Mouse (Mus musculus) kidney, postnatal 0 days (tissue): Measurements from ENCODE around the gene Tiam1. TPM values are rescaled to one million over a fixed set of nuclear protein-coding genes. Genes with fewer than 3 reads are reported as not detected.

Experiments
- ATAC-seq: fragments of 200-750 bp; cut with Nextera tagmentation; replicated peaks from 2 replicates; pipeline ENCODE4 v1.8.0; 2017; ENCODE audit warnings: low read depth, moderate number of reproducible peaks, moderate TSS enrichment, moderate library complexity; ENCODE audit not compliant: low FRiP score
- DNase-seq: peaks from one replicate; pipeline ENCODE4 v3.0.0-alpha.2; 2016; ENCODE audit warnings: low spot score
- H3K27ac ChIP-seq: fragments of 300-500 bp; sonication (generic); 2 replicates; pipeline ENCODE4 v1.5.1; 2014; ENCODE audit warnings: mild to moderate bottlenecking
- H3K27me3 ChIP-seq: fragments of 300-500 bp; sonication (generic); 2 replicates; pipeline ENCODE4 v1.6.1; 2014; ENCODE audit warnings: low read length, mixed read lengths; ENCODE audit not compliant: insufficient read depth
- H3K36me3 ChIP-seq: fragments of 300-500 bp; sonication (generic); 2 replicates; pipeline ENCODE4 v1.6.1; 2014; ENCODE audit warnings: low read length, mixed read lengths; ENCODE audit not compliant: insufficient read depth
- H3K4me1 ChIP-seq: fragments of 300-500 bp; sonication (generic); replicated peaks from 2 replicates; pipeline ENCODE4 v1.6.1; 2014; ENCODE audit warnings: antibody characterized with exemption, low read length, mixed read lengths; ENCODE audit not compliant: insufficient read depth
- H3K4me2 ChIP-seq: fragments of 300-500 bp; sonication (generic); 2 replicates; pipeline ENCODE4 v1.6.1; 2014; ENCODE audit warnings: mild to moderate bottlenecking, low read length, moderate library complexity, mixed read lengths
- H3K4me3 ChIP-seq: fragments of 300-500 bp; sonication (generic); replicated peaks from 2 replicates; pipeline ENCODE4 v1.5.1; 2014; ENCODE audit warnings: low read depth, low read length
- H3K9ac ChIP-seq: fragments of 300-500 bp; sonication (generic); 2 replicates; pipeline ENCODE4 v1.6.1; 2014; ENCODE audit warnings: low read depth, low read length
- H3K9me3 ChIP-seq: fragments of 300-500 bp; sonication (generic); replicated peaks from 2 replicates; pipeline ENCODE4 v1.6.1; 2016; ENCODE audit warnings: low read length, inconsistent platforms, mixed read lengths
- CTCF ChIP-seq: IDR thresholded peaks from 2 replicates; pipeline ENCODE4 v1.5.1; 2016; ENCODE audit warnings: antibody characterized with exemption, low read depth, mild to moderate bottlenecking, moderate library complexity
- WGBS: fragments of 180-500 bp; shearing (Covaris S2); extraction: QIAGEN DNeasy Blood & Tissue Kit; methylation state at CpG from one replicate; pipeline ENCODE4 v1.1.7; 2014; 5-methylcytosine and 5-hydroxymethylcytosine counted together
- polyA plus RNA-seq: library from polyadenylated mRNA; unstranded; fragments of >200 nt; fragmentation: Nextera tagmentation; extraction: Ambion mirVana; gene quantifications from 2 replicates; pipeline ENCODE4 v1.2.1, GENCODE M21; 2015

Tiam1 gene
- polyA plus RNA-seq, 1 experiment from 2014 or later: 11.5 TPM

DNA sequence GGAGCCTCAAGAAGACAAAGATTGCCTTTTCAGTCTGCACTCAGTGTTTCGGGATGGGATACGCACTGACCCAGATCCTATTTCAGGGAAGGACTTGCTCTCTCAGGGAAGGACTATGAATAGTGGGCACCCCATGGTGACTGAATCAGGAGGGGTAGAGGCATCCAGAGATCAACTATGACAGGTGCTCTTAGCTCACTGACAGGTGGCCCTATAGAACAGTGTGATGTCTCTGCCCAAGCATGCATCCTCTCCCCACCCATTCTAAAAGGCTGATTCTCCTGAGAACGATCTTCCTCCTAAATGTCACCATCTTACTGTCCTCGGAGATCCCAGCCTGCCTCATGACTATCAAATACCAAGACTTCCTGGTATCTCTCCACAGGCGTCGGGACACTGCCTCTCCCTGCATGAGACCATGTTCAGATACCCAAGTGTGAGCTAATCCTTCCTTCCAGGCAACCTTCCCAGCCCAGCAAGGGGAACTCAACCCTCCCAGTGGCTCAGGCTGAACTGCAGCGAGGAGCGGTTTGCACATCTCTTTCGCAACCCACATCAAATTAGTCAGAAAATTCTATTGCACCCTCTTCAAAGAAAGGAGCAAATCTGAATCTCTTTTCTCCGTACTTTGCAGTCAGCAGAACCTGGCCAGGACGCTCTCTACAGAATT lies 163.4 kb downstream of the Tiam1 start:
- H3K36me3 ChIP-seq: no peaks in the 10 kb centered on the region
- DNase-seq (no peak), ATAC-seq (no peak)
- no peak overlapping the region for H3K4me3 ChIP-seq
- WGBS: 91% methylated on average over 11 of the region's 11 CpGs
- H3K27ac ChIP-seq: no peak overlapping the region
- no peaks in the 10 kb centered on the region for H3K9me3 ChIP-seq
- no peak overlapping the region for H3K4me2 ChIP-seq
- no peak overlapping the region for H3K9ac ChIP-seq
- no peak for TF ChIP-seq CTCF
- no peaks in the 10 kb centered on the region for H3K4me1 ChIP-seq
- no peaks in the 10 kb centered on the region for H3K27me3 ChIP-seq

GRCm38 (mm10) chr16:89975441-89975840 lies 168.1 kb downstream of the Tiam1 start:
- Histone ChIP-seq H3K4me2 (no peak overlapping the region), H3K4me1 (no peaks in the 10 kb centered on the region), H3K27me3 (no peaks in the 10 kb centered on the region), H3K36me3 (no peaks in the 10 kb centered on the region), H3K9me3 (no peaks in the 10 kb centered on the region), H3K27ac (no peak overlapping the region), H3K4me3 (no peak overlapping the region), H3K9ac (no peak overlapping the region)
- 89% methylated on average over 9 of the region's 9 CpGs for WGBS
- ATAC-seq (no peak), DNase-seq (no peak)
- TF ChIP-seq CTCF: no peak

- DNase-seq (no peak), ATAC-seq (0 out of 2 replicates have a peak, but pooled peaks have one; percentile 36)
- WGBS: 45% methylated on average over 16 of the region's 16 CpGs
- no peak overlapping the region for H3K4me2 ChIP-seq
- no peaks in the 10 kb centered on the region for H3K36me3 ChIP-seq
- no peak for TF ChIP-seq CTCF
- H3K9me3 ChIP-seq: no peaks in the 10 kb centered on the region
- H3K4me1 ChIP-seq: no peaks in the 10 kb centered on the region
- H3K27me3 ChIP-seq: no peaks in the 10 kb centered on the region
- H3K9ac ChIP-seq: no peak overlapping the region
- no peak overlapping the region for H3K4me3 ChIP-seq
- H3K27ac ChIP-seq: no peak overlapping the region
Measured at GRCm38 (mm10) chr16:89973814-89974712, 169.5 kb downstream of the Tiam1 start.

GRCm38 (mm10) chr16:89972854-89973487 lies 170.6 kb downstream of the Tiam1 start:
- WGBS: 82% methylated on average over 15 of the region's 15 CpGs
- no peak for TF ChIP-seq CTCF
- Histone ChIP-seq H3K27ac (no peak overlapping the region), H3K36me3 (no peaks in the 10 kb centered on the region), H3K4me1 (no peaks in the 10 kb centered on the region), H3K9me3 (no peaks in the 10 kb centered on the region), H3K27me3 (no peaks in the 10 kb centered on the region), H3K9ac (no peak overlapping the region), H3K4me2 (no peak overlapping the region), H3K4me3 (no peak overlapping the region)
- no peak for DNase-seq
- ATAC-seq: no peak

GRCm38 (mm10) chr16:89972018-89972417 lies 171.6 kb downstream of the Tiam1 start:
- 88% methylated on average over 6 of the region's 6 CpGs for WGBS
- no peak for ATAC-seq

GRCm38 (mm10) chr16:89968058-89968457 lies 175.5 kb downstream of the Tiam1 start:
- no peak overlapping the region for H3K4me3 ChIP-seq
- no peak overlapping the region for H3K9ac ChIP-seq
- no peak for TF ChIP-seq CTCF
- H3K9me3 ChIP-seq: no peaks in the 10 kb centered on the region
- no peaks in the 10 kb centered on the region for H3K36me3 ChIP-seq
- no peak for DNase-seq
- H3K4me2 ChIP-seq: no peak overlapping the region
- no peaks in the 10 kb centered on the region for H3K27me3 ChIP-seq
- ATAC-seq: no peak
- no peak overlapping the region for H3K27ac ChIP-seq
- H3K4me1 ChIP-seq: no peaks in the 10 kb centered on the region
- WGBS: 74% methylated on average over 6 of the region's 6 CpGs

More at GRCm38 (mm10) chr16:89972018-89972417, 171.6 kb downstream of the Tiam1 start:
- H3K36me3 ChIP-seq: no peaks in the 10 kb centered on the region
- no peak overlapping the region for H3K4me2 ChIP-seq
- no peak for DNase-seq
- H3K4me3 ChIP-seq: no peak overlapping the region
- no peak overlapping the region for H3K27ac ChIP-seq
- H3K9ac ChIP-seq: no peak overlapping the region
- H3K9me3 ChIP-seq: no peaks in the 10 kb centered on the region
- no peaks in the 10 kb centered on the region for H3K4me1 ChIP-seq
- H3K27me3 ChIP-seq: no peaks in the 10 kb centered on the region
- TF ChIP-seq CTCF: no peak
